Mouse (Mus musculus): ENCODE data around the gene Cdrt4. TPM values are rescaled to one million over a fixed set of nuclear protein-coding genes. Genes with fewer than 3 reads are reported as not detected.

Cdrt4 gene
- total RNA-seq (2021) = under 1 TPM in 1 of 2 experiments, not detected in 1; 0.73 TPM
- long read RNA-seq, experiment 1 = 0 reads
- long read RNA-seq, experiment 2 = 0 reads

DNA sequence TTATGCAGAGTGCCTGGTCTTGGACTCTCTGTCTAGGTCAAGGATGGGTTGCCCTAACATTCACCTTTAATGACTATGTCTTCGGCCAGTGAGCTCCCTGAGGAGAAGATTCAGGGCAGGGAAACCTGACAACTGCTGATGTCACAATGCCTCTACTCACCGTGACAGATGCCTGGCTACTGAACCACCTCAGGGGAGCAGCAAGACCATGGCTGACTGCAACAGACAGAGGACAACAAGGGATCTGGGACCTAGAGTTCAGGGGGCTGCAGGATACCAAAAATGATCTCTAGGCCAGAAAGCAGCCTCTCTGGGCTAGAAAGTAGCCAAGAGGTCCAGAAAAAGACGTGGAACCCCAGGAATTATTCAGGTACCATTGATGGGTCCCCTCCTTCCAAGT lies at the start of gene Cdrt4:
Cdrt4 (plus strand) TSS at position 182 of the 400 bp plus-strand sequence.
- no peak for DNase-seq (ENCODE audit: low spot score in 2 of 2)

DNA sequence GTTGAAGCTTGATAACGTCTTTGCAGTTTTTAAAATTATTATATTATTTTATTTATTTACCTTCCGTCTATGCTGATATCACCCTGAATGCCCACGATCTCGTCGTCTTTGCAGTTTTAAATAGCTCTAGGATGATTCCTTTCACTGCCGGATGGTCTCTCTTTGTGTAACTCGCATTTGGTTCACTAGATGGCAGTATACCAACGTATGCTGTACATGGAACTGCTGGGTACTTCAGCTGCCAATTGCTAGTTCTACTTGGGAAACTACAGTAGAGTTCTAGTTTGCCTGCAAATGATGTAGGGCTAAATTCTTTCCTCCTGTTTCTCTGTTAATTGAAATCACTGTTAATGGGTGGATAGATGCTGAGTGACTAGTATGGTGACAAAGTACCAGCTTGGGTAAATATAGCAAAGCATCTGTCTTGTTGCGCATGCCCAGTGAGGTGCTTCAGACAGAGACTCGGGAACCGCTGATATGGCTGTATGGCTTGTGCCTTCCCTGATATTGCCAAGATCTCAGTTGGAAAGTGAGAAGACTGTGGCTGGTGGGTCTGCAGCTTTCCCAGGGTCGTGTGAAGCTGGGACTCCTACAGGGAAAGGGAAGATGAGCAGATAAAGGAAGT lies 49.2 kb upstream of the Cdrt4 start:
- DNase-seq (ENCODE audit: low spot score in 2 of 2) = no peak

DNA sequence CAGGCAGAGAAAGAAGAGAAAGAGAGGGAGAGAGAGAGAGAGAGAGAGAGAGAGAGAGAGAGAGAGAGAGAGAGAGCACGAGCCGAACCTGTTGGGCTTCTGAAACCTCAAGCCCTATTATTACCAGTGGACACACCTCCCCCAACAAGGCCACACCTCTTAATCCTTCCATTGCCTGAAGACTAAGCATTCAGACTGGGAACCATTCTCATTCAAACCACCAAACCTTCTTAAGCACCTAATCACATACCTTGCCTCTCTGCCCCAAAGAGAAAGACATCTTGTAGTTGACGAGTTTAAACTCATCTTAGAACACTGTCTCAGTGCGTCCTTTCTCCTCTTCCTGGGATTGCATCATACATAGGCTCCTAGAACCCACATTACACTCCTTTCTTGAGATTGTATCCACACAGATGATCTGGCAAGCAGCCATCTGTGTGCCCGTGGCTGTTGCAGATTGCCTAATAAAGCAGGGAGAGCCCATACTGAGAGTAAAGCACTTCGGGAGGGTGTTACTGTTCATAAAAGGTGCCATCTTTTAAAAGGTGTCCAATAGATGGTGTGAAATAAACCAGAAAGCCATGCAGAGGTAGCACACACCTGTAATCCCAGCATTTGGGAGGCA lies 47.0 kb upstream of the Cdrt4 start:
- DNase-seq (ENCODE audit: low spot score in 2 of 2) = no peak

DNA sequence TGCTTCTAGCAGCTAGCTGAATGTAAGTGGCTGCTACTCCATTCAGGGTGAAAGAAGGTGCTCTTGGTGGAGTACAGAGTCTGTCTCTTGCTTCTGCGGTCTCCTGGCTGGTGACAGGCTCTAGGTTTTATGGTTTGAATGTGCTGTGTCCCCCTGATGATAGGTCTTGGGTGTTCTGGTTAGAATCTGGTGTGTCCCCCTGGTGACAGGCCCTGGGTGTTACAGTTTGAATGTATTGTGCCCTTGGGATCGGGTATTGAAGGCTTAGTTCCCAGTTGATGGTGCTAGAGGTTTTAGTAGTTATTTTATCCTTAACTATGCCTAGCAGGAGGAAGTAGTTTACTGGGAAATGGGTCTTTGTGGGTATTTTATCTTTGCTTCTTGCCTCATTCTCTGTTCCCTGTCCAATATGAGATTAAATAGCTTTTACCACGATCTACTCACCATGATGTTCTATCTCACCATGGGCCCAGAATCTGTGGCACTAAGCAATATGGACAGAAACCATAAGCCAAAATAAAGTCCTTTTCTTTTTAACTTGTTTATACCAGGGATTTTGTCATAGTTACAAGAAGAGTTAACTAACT lies 41.2 kb upstream of the Cdrt4 start:
- no peak for DNase-seq (ENCODE audit: low spot score in 2 of 2)

DNA sequence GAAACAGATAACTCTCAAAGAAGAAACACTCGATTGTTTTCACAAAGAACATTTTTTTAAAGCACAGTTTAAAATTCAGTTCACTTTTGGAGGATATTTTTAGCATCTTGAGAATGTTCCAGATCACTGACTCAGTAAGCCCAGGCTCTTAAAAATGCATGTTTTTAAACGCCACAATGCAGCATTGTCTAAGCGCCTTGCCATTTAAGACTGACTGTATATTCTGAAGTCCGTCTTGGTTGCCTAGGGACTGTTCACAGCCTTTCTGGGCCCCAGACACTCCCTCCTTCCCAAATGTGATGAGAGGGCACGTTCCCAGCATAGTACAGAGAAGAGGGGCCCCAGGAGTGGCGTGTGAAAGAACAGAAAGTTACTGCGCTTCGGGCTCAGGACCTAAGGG lies 39.6 kb upstream of the Cdrt4 start:
- no peak for DNase-seq (ENCODE audit: low spot score in 2 of 2)

DNA sequence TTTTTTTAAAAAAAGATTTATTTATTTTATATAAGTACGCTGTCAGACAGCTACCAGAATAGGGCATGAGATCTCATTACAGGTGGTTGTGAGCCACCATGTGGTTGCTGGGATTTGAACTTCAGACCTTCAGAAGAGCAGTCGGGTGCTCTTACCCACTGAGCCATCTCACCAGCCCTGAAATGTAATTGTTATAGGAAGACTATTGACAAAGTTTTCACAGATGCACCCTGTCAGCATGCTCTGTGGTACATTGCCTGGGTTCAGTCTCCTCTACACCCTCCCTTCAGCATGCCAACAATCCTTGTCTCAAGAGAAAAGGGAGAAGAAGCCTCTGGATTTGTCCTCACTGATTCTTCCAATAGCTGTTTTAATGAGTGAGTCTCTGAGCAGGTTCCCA lies 37.9 kb upstream of the Cdrt4 start:
- no peak for DNase-seq (ENCODE audit: low spot score in 2 of 2)

DNA sequence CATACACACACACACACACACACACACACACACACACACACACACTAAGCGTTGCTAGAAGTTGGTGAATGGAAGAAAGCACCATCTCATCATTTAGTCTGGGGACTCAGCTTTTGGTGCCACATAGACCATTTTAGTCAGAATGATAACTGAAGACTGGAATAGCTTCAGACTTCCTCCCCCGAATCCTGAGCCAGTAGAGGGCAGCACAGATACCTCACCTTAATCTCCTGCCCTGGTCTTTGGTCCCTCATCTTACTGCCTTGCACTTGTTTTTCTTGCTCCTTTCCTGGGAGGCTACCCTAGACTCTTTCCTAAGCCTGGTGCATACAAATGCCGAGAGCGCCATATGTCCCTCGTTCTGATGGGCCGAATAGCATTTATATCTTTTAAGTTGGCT lies 36.5 kb upstream of the Cdrt4 start:
- DNase-seq (ENCODE audit: low spot score in 2 of 2) = no peak

DNA sequence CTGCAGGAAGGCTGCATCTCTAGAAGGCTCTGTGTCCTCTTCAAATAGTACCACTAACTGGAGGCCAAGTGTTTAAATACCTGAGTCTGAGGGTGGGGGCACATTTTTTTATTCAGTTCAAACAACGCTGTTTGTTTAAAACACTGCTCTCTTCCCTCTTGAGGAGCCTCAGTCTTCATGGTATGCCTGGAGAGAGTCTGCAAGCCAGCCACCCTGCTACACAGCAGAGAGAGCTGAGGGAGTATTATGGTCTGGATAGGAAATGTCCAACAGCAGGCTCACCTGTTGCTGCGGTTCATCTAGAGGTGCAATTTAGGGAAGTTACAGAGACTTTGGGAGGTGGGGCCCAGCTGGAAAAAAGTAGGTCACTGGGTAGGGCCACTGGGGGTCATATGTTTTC lies 35.5 kb upstream of the Cdrt4 start:
- DNase-seq (ENCODE audit: low spot score in 2 of 2) = no peak

DNA sequence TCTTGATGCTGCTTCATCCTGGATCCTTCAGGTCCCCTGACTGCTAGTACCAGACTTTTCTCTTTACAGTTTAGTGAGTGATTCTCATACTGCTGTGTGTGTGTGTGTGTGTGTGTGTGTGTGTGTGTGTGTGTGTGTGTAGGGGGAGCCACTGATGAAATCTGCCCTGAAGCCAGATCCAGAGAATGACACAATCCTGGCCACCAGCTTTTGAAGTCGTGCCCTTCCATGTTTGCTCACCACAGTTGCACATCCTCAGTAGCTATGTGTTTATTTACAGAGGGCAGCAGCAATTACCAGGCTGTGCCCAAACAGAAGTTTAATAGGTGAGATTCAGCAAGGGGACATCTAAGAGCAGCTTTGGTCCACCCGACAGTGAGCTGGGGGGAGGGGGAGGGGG lies 34.2 kb upstream of the Cdrt4 start:
- no peak for DNase-seq (ENCODE audit: low spot score in 2 of 2)

DNA sequence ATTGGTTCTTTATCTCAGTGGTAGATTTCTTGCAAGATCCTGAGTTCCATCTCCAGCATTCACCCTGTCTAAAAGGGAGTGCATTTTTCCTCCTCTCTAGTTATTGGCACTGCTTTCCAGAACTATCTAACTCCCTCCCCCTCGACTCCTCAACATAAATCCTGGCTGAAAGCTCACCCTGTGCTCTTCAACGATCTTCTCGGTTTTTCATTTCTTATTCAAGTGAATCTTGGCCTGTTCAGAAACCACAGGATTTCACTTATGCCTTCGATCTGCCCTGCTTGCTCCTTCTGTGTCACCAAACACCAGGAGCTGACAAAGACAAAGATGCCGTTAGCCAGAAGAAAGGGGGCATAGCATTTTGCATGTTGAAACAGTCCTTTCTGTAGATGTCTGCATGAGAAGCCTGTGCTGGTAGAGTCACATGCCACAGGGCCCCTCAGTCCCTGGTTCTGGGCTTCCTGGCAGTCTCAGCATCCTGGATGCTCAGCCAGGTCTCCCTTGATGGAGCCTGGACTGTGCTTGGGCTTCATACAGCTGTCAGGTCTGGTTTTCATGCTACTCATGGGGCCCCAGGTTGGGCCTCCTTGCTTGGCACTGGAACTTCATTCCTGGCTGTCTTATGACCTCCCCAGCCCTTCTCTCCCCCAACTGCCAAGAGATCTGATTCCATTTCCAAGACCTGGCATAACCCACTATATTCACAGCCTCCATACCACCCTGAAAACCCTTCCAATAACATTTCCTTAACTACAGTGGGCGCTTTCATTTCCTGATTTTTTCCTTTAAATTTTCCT lies 30.8 kb upstream of the Cdrt4 start:
- no peak for DNase-seq (ENCODE audit: low spot score in 2 of 2)

DNA sequence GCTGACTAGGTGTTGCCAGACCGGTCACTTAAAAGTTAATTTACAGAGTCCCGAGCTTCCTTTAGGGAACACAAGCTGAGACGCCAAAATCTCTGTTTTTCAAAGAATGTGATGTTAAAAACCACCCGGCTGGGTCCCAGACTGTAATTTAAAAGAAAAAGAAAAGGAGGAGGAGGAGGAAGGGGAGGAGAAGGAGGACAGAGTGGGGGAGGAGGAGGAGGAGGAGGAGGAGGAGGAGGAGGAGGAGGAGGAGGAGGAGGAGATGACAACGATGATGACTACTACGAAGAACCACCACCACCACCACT lies 30.3 kb upstream of the Cdrt4 start:
- no peak for DNase-seq (ENCODE audit: low spot score in 2 of 2)

DNA sequence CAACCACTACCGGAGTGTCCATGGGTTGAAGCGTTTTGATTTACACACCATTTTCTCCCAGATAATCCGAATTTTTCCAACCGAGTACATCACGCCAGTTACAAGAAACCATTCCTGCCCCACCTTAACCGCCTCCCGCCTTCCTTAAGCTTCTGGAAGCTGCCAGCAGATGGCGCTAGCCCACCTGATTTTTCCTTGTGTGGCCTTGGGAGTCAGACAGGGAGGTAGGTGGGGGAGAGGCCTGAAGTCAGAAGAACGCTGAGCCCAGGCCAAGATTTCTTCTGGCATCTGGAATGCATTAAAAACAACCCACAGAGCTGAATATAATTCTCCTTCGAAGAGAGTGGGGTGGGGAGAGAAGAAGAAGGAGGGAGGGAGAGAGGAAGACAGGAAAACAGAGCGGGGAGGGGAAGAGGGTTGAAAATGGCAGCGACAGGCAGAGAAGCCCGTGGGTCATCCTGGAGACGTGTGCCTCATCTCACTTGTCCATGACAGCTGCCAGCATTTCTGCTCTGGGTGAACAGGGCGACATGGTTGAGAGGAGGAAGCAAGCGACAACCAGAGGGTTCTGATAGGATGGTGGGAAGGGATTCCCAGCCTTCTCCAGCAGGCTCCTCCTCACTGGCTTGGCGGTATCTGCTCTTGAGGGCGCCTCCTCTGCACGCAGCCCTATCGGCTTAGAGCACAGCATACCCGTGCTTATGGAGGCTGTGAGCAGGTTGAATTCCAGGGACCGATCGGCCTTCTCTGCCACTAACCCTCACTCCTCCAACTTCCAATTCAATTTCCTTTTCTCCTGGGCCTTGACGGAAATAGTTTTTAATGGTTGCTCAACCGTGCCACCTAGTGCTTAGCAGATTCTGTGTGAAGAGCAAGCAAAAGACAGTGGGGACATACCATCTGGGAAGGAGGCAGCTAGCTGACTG lies 29.7 kb upstream of the Cdrt4 start:
- peak; percentile 81 to 84 for DNase-seq (ENCODE audit: low spot score in 2 of 2)

DNA sequence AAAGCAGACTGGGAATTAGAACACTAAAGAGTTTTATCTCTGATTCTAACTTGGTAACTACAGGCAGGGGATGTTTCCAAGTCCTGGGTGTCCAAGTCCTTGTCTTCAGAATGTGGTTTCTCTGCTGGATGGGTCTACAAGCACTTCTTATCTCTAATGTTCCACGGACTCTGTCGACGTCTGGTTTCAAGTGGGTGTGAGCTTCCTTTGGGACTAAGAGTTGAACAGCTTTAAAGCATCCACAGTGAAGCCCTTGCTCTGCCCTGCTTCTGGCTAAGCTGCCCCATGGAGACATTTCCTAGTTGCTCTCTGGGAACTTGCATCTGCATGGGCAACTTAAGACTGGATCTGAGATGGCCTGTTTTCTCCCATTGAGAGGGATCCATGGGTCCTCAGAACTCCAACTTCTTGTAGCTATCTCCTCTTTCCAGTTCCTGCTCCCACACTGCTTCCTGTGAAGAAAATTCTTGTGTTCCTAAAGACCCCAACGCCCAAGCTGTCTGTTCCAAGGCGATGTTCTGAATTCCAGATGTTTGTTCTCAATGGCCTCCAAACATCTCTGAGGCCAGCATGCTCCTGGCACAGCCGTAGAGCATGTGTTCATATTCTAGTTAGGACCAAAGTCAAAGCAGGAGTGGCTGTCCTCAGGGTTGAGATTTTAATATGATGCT lies 26.8 kb upstream of the Cdrt4 start:
- DNase-seq (ENCODE audit: low spot score in 2 of 2) = no peak

DNA sequence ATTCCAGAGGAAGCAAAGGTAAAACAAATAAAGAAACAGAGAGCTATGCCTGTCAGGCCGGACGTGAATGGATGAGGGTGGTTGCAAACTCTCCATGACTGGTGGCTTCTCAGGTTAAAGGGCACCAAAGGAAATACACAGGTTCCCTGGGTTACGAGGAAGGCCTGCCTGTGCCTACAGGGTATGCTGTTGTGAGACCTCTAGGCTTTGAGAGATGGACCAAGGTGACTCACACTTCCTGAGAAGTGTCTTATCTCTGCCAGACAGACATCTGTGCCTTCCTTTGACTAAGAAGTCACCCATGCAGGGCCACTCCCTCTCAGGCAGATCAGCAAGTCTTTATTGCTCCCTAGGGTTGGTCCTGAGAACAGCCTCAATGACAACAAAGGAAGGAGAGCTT lies 21.2 kb upstream of the Cdrt4 start:
- DNase-seq (ENCODE audit: low spot score in 2 of 2) = no peak

DNA sequence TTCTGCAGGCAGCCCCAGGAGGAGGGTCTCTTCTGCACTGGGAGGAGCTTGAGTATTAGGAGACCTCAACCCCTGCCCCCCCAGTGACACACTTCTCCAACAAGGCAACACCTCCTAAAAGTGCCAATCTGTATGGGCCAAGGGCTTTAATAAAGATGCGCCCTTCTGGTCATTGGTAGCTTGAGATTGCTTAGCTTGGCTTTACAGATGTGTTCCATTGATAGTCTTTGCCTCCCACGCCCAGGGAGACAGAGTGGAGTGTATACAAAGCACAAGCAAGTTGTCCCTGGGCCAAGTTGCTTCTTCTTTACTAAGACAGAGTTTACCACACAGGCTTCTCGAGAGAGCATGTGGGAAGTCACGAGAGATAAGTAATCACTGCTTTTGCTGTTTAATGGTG lies 20.4 kb upstream of the Cdrt4 start:
- no peak for DNase-seq (ENCODE audit: low spot score in 2 of 2)

DNA sequence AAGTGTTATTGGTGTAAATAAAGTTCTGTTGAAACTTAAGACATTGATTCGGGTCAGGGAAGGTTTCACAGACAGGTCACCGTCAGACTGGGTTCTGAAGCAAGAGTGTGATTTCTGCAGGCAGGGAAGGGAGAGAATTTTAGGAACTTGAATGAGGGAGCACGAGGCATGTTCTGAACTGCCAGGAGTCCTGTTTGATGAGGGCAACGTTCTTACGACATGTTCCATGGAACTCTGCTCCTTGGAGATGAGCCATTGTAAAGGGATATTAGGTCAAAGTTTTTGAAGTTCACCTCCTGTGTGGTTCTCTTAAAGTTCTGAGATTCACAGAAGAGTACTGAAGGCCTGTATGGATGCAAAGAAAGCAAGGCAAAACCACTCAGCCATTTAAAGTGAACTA lies 19.9 kb upstream of the Cdrt4 start:
- DNase-seq (ENCODE audit: low spot score in 2 of 2) = no peak

DNA sequence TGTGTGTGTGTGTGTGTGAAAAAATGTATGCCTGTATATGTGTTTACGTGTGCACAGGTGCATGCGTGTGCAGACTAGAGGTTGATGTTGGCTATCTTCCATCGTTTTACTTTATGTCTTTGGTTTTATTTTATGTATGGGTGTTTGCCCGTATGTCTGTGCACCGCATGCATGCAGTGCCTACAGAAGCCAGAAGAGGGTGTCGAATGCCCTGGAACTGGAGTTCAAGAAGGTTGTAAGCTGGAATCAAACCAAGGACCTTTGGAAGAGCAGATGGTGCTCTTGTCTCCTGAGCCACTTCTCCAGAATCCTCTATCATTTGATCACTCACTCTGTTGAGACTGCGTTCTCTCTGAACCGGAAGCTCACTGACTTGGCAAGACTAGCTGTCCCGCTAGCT lies 17.9 kb upstream of the Cdrt4 start:
- DNase-seq (ENCODE audit: low spot score in 2 of 2) = no peak

DNA sequence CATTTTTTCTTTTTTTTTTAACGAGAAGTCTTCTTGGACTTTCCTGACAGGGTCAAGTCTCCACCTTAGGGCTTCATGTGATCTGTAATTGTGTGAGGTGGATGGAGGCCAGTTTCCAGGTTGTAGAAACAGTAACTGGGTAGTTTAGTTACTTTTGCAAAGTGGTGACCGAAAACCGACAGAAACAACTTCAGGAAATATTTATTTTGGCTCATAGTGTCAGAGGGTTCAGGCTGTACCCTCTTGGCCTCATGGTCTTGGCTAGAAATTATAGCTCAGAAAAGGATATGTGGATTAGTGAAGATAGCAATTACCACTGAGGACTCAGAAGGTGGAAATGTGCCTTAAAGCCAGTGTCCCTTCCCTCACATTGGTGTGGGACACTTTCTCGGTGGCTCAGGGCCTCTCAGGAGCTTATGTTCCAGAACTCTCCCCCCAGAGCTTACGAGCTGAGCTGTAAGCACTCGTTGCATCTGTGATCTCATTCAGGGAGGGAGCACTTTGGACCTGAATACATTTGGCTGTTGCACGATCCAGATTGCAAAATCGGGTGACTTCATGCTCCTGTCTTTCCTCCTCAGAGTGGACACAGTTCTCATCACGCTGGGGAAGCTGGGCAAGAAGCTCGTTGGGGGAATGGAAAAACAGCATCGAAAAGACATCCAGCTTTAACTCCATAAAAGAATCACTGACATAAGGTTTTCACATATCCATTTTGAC lies 16.0 kb upstream of the Cdrt4 start:
- no peak for DNase-seq (ENCODE audit: low spot score in 2 of 2)

DNA sequence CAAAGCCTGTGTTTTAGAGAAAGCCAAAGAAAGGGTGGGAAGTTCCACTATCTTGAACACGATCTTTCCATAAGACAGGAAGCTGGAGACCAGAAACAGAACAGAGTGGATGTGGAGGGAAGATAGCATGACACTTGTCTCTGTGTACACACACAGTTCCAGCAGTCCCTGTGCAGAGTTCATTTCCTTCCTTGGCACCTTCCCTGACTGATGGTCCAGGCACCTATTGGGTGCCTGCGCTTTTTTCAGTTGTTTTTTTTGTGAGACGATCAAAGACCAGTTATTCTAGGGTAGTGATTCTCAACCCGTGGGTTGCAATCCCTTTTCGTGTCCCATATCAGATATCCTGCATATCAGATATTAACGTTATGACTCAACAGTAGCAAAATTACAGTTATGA lies 13.0 kb upstream of the Cdrt4 start:
- DNase-seq (ENCODE audit: low spot score in 2 of 2) = no peak

DNA sequence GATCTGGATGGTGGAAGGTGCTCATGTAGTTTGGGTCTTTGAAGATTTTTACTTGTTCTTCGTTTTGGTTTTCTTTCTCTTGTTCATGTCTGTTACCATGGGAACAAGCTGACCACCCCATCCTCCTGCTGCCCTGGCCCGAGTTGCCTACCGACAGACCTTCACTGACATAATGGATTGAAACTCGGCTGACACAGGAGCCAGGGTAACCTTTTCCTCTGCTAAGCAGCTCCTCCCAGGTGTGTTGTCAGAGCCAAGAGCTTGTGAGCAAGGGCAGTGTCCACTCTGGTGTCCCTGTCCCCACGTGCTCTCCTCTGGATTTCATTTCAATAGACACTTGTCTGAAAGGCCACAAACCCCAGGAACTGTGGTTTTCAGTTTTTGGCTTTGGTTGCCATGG lies 12.1 kb upstream of the Cdrt4 start:
- no peak for DNase-seq (ENCODE audit: low spot score in 2 of 2)

Measured in adrenal gland, postnatal 4 days (tissue).